Mouse (Mus musculus) hindbrain, embryonic 14.5 days (tissue): Measurements from ENCODE around the gene Scrn2. TPM values are rescaled to one million over a fixed set of nuclear protein-coding genes. Genes with fewer than 3 reads are reported as not detected.

ENCODE experiments used
- ATAC-seq: fragments of 200-750 bp; cut with Nextera tagmentation; 2 replicates; pipeline ENCODE4 v1.8.0; 2017; ENCODE audit warnings: moderate number of reproducible peaks, mild to moderate bottlenecking, moderate TSS enrichment, moderate library complexity; ENCODE audit not compliant: low FRiP score
- DNase-seq: peaks from one replicate; pipeline ENCODE4 v3.0.0-alpha.2; 2015; ENCODE audit warnings: low spot score
- H3K27ac ChIP-seq: fragments of 300-500 bp; sonication (generic); 2 replicates; pipeline ENCODE4 v1.5.1; 2014; ENCODE audit warnings: mild to moderate bottlenecking, moderate library complexity
- H3K27me3 ChIP-seq: fragments of 300-500 bp; sonication (generic); 2 replicates; pipeline ENCODE4 v1.6.1; 2014; ENCODE audit warnings: mild to moderate bottlenecking, low read length, mixed read lengths; ENCODE audit not compliant: control insufficient read depth, insufficient read depth
- H3K36me3 ChIP-seq: fragments of 300-500 bp; sonication (generic); replicated peaks from 2 replicates; pipeline ENCODE4 v1.6.1; 2014; ENCODE audit not compliant: control insufficient read depth, insufficient read depth
- H3K4me1 ChIP-seq: fragments of 300-500 bp; sonication (generic); replicated peaks from 2 replicates; pipeline ENCODE4 v1.6.1; 2014; ENCODE audit warnings: antibody characterized with exemption, low read length, mixed read lengths; ENCODE audit not compliant: control insufficient read depth, insufficient read depth
- H3K4me2 ChIP-seq: fragments of 300-500 bp; sonication (generic); replicated peaks from 2 replicates; pipeline ENCODE4 v1.6.1; 2014; ENCODE audit warnings: mild to moderate bottlenecking, moderate library complexity
- H3K4me3 ChIP-seq: fragments of 300-500 bp; sonication (generic); replicated peaks from 2 replicates; pipeline ENCODE4 v1.5.1; 2014; ENCODE audit warnings: mild to moderate bottlenecking, low read length
- H3K9ac ChIP-seq: fragments of 300-500 bp; sonication (generic); 2 replicates; pipeline ENCODE4 v1.6.1; 2014
- H3K9me3 ChIP-seq: fragments of 300-500 bp; sonication (generic); 2 replicates; pipeline ENCODE4 v1.6.1; 2016; ENCODE audit warnings: low read length; ENCODE audit not compliant: control insufficient read depth
- WGBS: fragments of 180-500 bp; shearing (Covaris S2); extraction: QIAGEN DNeasy Blood & Tissue Kit; methylation state at CpG from one replicate; pipeline ENCODE4 v1.1.7; 2014; 5-methylcytosine and 5-hydroxymethylcytosine counted together
- polyA plus RNA-seq: library from polyadenylated mRNA; unstranded; fragments of >200 nt; fragmentation: Nextera tagmentation; extraction: Ambion mirVana; gene quantifications from 2 replicates; pipeline ENCODE4 v1.2.1, GENCODE M21; 2014

Gene Scrn2
- polyA plus RNA-seq, 1 experiment from 2014 or later = 11.5 TPM

DNA sequence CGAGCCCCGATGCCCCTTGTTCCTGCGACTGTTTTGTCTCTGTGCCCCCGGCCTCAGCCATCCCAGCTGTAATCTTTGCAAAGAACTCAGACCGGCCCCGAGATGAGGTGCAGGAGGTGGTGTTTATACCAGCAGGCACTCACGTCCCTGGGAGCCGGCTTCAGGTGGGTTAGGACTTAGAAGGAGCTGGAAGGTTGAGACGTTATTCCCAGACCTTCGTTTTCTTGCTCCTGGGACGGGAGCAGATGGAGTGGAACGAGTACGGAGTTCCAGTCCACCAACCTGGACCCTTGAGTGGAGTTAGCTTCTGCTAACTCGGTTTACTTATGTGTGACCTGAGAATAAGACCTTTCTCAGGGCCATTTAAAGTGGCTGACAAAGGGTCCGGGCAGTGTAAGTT is 688 bp downstream of the Scrn2 start:
- H3K27ac ChIP-seq = no peak overlapping the region
- H3K27me3 ChIP-seq = 0 out of 2 replicates have a peak, but pooled peaks cover 3% of the 10 kb centered on the region
- WGBS = 25% methylated on average over 15 of the region's 15 CpGs
- DNase-seq (no peak), ATAC-seq (no peak)
- peaks cover 8% of the 10 kb centered on the region for H3K4me1 ChIP-seq
- peak overlapping the region; percentile 74 for H3K4me2 ChIP-seq
- H3K9me3 ChIP-seq = no peaks in the 10 kb centered on the region
- no peaks in the 10 kb centered on the region for H3K36me3 ChIP-seq
- H3K4me3 ChIP-seq = peak overlapping the region; percentile 58
- peak overlapping the region; percentile 71 for H3K9ac ChIP-seq

DNA sequence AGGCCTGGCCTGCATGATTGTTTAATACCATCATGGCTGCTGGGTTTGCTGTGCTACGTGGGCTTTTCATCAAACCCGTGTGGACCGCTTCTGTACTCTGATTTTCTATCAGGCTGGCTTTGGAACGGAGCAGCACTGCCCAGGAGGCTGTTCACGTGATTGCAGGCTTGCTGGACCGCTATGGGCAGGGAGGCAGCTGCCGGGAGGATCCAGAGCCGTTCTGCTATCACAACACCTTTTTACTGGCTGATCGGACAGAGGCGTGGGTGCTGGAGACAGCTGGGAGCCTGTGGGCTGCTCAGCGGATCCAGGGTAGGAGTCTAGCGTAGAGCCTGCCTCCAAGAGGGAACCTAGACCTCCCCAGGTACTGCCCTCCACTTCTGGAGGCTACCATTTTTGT is 2.2 kb downstream of the Scrn2 start:
- no peak overlapping the region for H3K4me3 ChIP-seq
- 86% methylated on average over 12 of the region's 12 CpGs for WGBS
- DNase-seq = no peak
- H3K4me2 ChIP-seq = no peak overlapping the region
- no peak overlapping the region for H3K9ac ChIP-seq
- no peak overlapping the region for H3K27ac ChIP-seq
- no peaks in the 10 kb centered on the region for H3K36me3 ChIP-seq
- peaks cover 8% of the 10 kb centered on the region for H3K4me1 ChIP-seq
- H3K9me3 ChIP-seq = no peaks in the 10 kb centered on the region
- no peak for ATAC-seq
- no peaks in the 10 kb centered on the region for H3K27me3 ChIP-seq

DNA sequence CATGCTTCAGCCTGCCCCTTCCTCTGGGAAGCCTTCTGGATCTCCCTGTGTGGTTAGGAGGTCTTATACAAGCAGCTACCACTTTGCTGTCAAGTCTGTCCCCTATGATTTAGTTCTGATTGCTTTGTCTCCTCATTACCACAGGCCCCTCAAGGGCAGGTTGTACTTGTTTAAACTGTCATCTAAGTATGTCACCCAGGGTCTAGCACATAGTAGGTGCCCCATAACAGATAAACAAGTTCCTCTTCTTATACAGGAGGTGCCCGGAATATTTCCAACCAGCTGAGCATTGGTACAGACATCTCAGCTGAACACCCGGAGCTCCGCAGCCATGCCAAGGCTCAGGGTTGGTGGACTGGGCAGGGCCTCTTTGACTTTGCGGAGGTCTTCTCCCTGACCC is 2.8 kb downstream of the Scrn2 start:
- no peaks in the 10 kb centered on the region for H3K27me3 ChIP-seq
- no peak for ATAC-seq

DNA sequence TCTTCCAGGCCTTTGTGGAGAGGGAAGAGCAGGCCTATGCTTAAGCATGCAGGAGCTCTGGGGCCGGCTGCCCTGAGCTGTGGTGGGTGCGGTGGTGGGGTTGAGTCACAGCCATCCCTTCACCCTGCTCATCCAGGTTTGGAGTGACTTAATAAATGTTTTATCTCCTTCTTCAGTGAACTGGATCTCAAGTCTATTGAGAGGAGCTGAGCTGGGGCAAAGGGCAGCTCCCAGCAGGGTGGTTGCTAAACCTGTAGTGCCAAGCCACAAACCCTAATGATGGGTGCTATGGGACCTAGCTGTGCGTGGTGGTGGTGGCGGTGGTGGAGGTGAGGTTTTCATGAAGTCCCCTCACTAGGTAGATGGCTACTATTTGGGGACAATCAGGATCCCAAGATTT is 4.0 kb downstream of the Scrn2 start:
- no peak for DNase-seq
- Histone ChIP-seq H3K4me2 (no peak overlapping the region), H3K4me3 (no peak overlapping the region), H3K27me3 (no peaks in the 10 kb centered on the region), H3K36me3 (no peaks in the 10 kb centered on the region), H3K9me3 (no peaks in the 10 kb centered on the region), H3K9ac (no peak overlapping the region), H3K4me1 (peaks cover 8% of the 10 kb centered on the region), H3K27ac (no peak overlapping the region)
- ATAC-seq = no peak
- WGBS = 93% methylated on average over 4 of the region's 4 CpGs

More for the DNA sequence above, 2.8 kb downstream of the Scrn2 start:
- Histone ChIP-seq H3K4me1 (peaks cover 8% of the 10 kb centered on the region), H3K36me3 (no peaks in the 10 kb centered on the region), H3K4me3 (no peak overlapping the region), H3K27ac (no peak overlapping the region), H3K9ac (no peak overlapping the region), H3K4me2 (no peak overlapping the region), H3K9me3 (no peaks in the 10 kb centered on the region)
- no peak for DNase-seq
- 98% methylated on average over 4 of the region's 4 CpGs for WGBS

DNA sequence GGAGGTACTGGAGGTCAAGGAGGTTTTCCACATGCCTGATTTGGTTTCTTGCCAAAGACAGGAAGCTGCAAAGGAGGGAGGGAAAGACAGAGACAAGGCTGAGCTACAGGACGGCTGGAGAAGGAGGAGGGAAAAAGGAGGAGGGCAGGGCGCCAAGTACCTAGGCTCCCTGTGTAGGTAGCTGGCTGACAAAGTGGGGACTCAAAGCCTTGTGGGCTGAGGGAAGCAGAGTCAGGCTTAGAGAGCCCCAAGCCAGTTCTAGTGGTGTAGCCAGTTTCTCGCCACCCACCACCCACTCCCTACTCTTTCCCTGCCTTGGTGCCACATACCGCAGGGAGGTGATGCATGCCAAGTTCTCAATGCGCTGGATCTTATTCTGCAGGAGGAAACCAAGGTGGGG is 6.4 kb downstream of the Scrn2 start:
- H3K4me1 ChIP-seq = no peaks in the 10 kb centered on the region
- H3K9ac ChIP-seq = no peak overlapping the region
- no peak overlapping the region for H3K27ac ChIP-seq
- 72% methylated on average over 5 of the region's 5 CpGs for WGBS
- no peaks in the 10 kb centered on the region for H3K27me3 ChIP-seq
- no peak for DNase-seq
- no peaks in the 10 kb centered on the region for H3K9me3 ChIP-seq
- H3K4me2 ChIP-seq = no peak overlapping the region
- no peaks in the 10 kb centered on the region for H3K36me3 ChIP-seq
- no peak overlapping the region for H3K4me3 ChIP-seq
- ATAC-seq = no peak

DNA sequence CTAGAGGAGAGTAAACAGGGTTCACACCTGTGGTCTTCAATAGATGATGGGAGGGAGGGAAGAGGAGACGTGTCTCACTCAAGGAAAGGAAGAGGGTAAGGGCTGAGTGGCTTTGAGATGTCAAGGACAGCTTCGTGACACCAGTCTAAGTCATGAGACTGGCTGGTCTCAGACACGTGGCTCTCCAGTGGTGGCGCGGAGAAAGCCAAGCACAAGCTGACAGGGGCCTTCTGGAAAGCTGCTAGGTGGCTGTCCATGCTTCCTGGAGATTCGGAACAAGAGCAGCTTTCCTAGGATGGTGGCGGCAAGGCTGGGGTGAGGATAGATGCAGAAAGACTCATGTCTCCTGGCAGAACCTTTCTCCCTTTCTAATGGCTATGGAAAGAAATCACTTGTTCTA is 9.1 kb downstream of the Scrn2 start:
- ATAC-seq (no peak), DNase-seq (no peak)
- Histone ChIP-seq H3K4me2 (no peak overlapping the region), H3K4me3 (no peak overlapping the region), H3K36me3 (no peaks in the 10 kb centered on the region), H3K27ac (no peak overlapping the region), H3K9me3 (no peaks in the 10 kb centered on the region), H3K27me3 (no peaks in the 10 kb centered on the region), H3K9ac (no peak overlapping the region), H3K4me1 (peaks cover 6% of the 10 kb centered on the region)
- whole genome bisulfite sequencing = 73% methylated on average over 7 of the region's 7 CpGs

DNA sequence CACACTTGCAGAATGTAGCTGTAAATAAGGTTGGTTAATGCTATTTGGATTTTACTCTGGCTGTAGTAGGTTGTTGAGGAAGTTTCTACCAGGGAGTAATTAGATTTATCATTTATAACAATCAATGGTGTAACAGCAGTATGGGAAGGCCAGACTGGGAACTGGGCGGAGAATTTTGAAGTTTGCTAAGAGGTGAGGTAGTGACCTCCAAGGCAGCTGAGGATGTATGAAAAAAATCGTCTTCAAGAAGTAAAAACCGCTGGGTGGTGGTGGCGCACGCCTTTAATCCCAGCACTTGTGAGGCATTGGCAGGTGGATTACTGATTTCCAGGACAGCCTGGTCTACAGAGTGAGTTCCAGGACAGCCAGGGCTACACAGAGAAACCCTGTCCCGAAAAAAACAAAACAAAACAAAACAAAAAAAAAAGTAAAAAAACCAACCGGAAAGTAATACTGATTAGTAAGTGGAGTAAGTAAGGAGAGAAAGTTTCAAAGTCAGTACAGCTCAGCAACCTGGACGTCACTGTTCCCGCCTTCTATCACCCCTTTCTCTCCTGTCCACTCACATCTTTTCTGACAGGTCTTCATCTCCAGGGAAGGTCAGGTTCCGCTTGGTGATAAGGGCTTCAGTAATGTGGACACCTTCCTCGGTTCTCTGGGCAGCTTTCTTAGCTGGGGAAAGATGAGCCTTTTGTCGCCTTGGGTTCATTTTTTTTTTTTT is 10.7 kb downstream of the Scrn2 start:
- no peaks in the 10 kb centered on the region for H3K9me3 ChIP-seq
- 0 out of 2 replicates have a peak, but pooled peaks cover 4% of the 10 kb centered on the region for H3K36me3 ChIP-seq
- H3K27ac ChIP-seq = 0 out of 2 replicates have a peak overlapping the region, but pooled peaks have one; percentile 64
- H3K4me2 ChIP-seq = peak overlapping the region; percentile 81
- no peak for ATAC-seq
- H3K4me3 ChIP-seq = peak overlapping the region; percentile 68
- 57% methylated on average over 12 of the region's 12 CpGs for WGBS
- no peaks in the 10 kb centered on the region for H3K27me3 ChIP-seq
- H3K9ac ChIP-seq = peak overlapping the region; percentile 55
- DNase-seq = no peak
- peaks cover 6% of the 10 kb centered on the region for H3K4me1 ChIP-seq

DNA sequence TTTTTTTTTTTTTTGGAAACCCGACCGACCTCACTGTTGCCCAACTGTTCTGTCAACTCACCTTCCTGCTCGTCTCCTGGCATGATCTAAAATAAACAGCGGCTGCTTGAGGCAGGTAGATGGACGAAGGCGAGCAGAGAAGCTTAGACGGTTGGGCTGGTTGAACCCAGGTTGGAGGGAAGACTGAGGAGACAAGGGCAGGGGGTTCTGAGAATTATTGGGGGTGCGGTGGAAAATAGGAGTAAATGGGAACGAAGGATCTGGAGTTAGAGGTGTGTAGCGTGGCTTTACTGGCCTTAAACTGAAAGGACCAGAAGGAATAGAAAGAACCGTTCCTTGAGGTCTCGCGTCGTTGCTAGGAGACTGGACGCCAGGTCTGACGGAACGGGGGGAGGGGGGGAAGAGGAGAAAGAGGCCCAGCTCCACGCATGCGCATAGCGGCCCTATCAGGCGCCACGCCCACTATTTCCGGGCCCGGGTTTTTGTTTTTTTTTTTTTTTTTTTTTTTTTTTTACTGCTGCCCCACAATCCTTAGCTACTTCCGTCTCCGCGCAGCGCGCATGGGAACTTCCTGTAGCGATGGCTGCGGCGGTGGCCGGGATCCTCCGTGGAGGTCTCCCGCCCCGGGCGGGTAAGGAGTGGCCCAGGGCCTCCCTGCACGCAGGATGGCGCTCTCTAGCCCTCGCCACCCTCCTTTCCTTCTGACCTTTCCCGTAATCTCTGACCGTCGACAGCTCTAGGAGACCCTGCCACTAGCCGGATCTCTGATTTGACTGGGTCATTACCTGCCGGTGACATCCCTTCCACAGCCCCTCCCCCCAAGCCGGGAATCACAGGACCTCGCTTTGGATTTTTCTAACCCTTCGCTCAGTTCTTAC is 11.5 kb downstream of the Scrn2 start, which contains the start of the genes Lrrc46 and Mrpl10:
Gene Lrrc46 (minus strand): TSS at position 386 of the 878 bp plus-strand sequence.
Gene Mrpl10 (plus strand): TSS at position 539 of the 878 bp plus-strand sequence.
- ATAC-seq (peak; percentile 90), DNase-seq (peak; percentile 99)
- H3K4me3 ChIP-seq = peak within 1 kb of the TSS; percentile 68
- H3K27ac ChIP-seq = peak within 1 kb of the TSS; percentile 80
- H3K4me1 ChIP-seq = peaks cover 6% of the 10 kb centered on the region
- under 1% methylated on average over 48 of the region's 48 CpGs for WGBS
- no peaks in the 10 kb centered on the region for H3K27me3 ChIP-seq
- 0 out of 2 replicates have a peak, but pooled peaks cover 4% of the 10 kb centered on the region for H3K36me3 ChIP-seq
- peak within 1 kb of the TSS; percentile 81 for H3K4me2 ChIP-seq
- peak within 1 kb of the TSS; percentile 64 for H3K9ac ChIP-seq
- no peaks in the 10 kb centered on the region for H3K9me3 ChIP-seq

DNA sequence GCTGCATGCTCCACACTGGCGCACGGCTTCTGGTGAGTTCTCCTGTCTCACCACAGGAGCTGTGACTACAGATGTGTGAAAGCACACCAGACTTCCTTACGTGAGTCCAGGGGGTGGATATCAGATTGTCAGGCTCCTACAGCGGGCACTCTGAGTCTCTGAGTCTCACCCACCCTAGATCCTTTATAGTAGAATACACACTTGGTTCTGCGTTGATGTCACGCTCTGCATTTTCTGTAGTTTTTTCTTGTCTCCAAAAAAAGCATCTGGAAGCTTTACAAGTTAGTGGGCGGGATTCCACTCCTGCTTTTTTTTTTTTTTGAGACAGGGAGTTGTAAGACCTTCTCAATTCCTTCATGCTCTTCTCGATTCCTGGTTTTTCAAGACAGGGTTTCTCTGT is 15.2 kb downstream of the Scrn2 start:
- WGBS = 95% methylated on average over 8 of the region's 8 CpGs

More for the DNA sequence above, 15.2 kb downstream of the Scrn2 start:
- Histone ChIP-seq H3K27ac (no peak overlapping the region), H3K4me2 (no peak overlapping the region), H3K36me3 (peaks cover 15% of the 10 kb centered on the region), H3K9me3 (no peaks in the 10 kb centered on the region), H3K9ac (no peak overlapping the region), H3K4me3 (no peak overlapping the region), H3K4me1 (peaks cover 7% of the 10 kb centered on the region), H3K27me3 (no peaks in the 10 kb centered on the region)
- ATAC-seq = no peak
- DNase-seq = no peak
